Mouse (Mus musculus) left cerebral cortex, postnatal 14 days (tissue): ENCODE data around the gene Tbc1d16. TPM values are rescaled to one million over a fixed set of nuclear protein-coding genes. Genes with fewer than 3 reads are reported as not detected.

ENCODE experiments used
- DNase-seq, 2 experiments: peaks; one replicate each; pipeline ENCODE4 v3.0.0; 2021 to 2022; ENCODE audit warnings: low spot score in 2 of 2, mixed read lengths in 1 of 2
- intact Hi-C: fragments of 180-260 bp; cut with DNase I; formaldehyde crosslinking; loops from one replicate; pipeline ENCODE4 v1.15.1; 2025
- total RNA-seq, 2 experiments: library from RNA; stranded (reverse); gene quantifications; 2 replicates each; pipeline ENCODE4 v1.2.3; 2021

The Tbc1d16 gene
- total RNA-seq, 2 experiments from 2014 or later: 51.3 to 56.4 TPM

- DNase-seq: no peak
Observed at GRCm38 (mm10) chr11:119156481-119157254, 71.6 kb downstream of the Tbc1d16 start.

GRCm38 (mm10) chr11:119155638-119156480 is 72.4 kb downstream of the Tbc1d16 start:
- DNase-seq: no peak
- intact Hi-C loops: no loop called here

More at GRCm38 (mm10) chr11:119156481-119157254, 71.6 kb downstream of the Tbc1d16 start:
- intact Hi-C loops: no loop called here

- intact Hi-C loops: no loop called here
- no peak for DNase-seq
Observed at GRCm38 (mm10) chr11:119152321-119152831, 75.9 kb downstream of the Tbc1d16 start.

GRCm38 (mm10) chr11:119151073-119151607 is 77.2 kb downstream of the Tbc1d16 start:
- no peak for DNase-seq
- intact Hi-C loops: no loop called here

- DNase-seq: no peak
- intact Hi-C loops: no loop called here
Observed at GRCm38 (mm10) chr11:119150442-119150841, 77.9 kb downstream of the Tbc1d16 start.

- intact Hi-C loops: no loop called here
- DNase-seq: no peak
Observed at GRCm38 (mm10) chr11:119148829-119149228, 79.5 kb downstream of the Tbc1d16 start.

- intact Hi-C loops: no loop called here
- no peak for DNase-seq
Observed at GRCm38 (mm10) chr11:119147153-119147552, 81.1 kb downstream of the Tbc1d16 start.

- no peak for DNase-seq
- intact Hi-C loops: no loop called here
Observed at GRCm38 (mm10) chr11:119146140-119146539, 82.2 kb downstream of the Tbc1d16 start.

GRCm38 (mm10) chr11:119144801-119145475 is 83.4 kb downstream of the Tbc1d16 start:
- intact Hi-C loops: no loop called here
- no peak for DNase-seq

GRCm38 (mm10) chr11:119143376-119144002 is 84.8 kb downstream of the Tbc1d16 start:
- intact Hi-C loops: no loop called here
- no peak for DNase-seq

- DNase-seq: no peak
- intact Hi-C loops: no loop called here
Observed at GRCm38 (mm10) chr11:119142615-119143014, 85.7 kb downstream of the Tbc1d16 start.

GRCm38 (mm10) chr11:119139026-119139425 is 89.3 kb downstream of the Tbc1d16 start:
- intact Hi-C loops: no loop called here
- DNase-seq: no peak

- intact Hi-C loops: no loop called here
Observed at GRCm38 (mm10) chr11:119138205-119138604, 90.1 kb downstream of the Tbc1d16 start.

GRCm38 (mm10) chr11:119134586-119134985 is 93.7 kb downstream of the Tbc1d16 start:
- no peak for DNase-seq

More at GRCm38 (mm10) chr11:119138205-119138604, 90.1 kb downstream of the Tbc1d16 start:
- no peak for DNase-seq

GRCm38 (mm10) chr11:119133437-119134221 is 94.7 kb downstream of the Tbc1d16 start:
- intact Hi-C loops: no loop called here
- peak; percentile 50 to 67 for DNase-seq

More at GRCm38 (mm10) chr11:119134586-119134985, 93.7 kb downstream of the Tbc1d16 start:
- intact Hi-C loops: no loop called here

GRCm38 (mm10) chr11:119132198-119133035 is 95.9 kb downstream of the Tbc1d16 start:
- intact Hi-C loops: no loop called here

GRCm38 (mm10) chr11:119130081-119130765 is 98.1 kb downstream of the Tbc1d16 start:
- intact Hi-C loops: no loop called here
- DNase-seq: no peak

More at GRCm38 (mm10) chr11:119132198-119133035, 95.9 kb downstream of the Tbc1d16 start:
- no peak for DNase-seq
